Mouse (Mus musculus) bone marrow macrophage, adult 2 months (primary cell): Measurements from ENCODE around the gene Pcbp3.

Experiments used
- CTCF ChIP-seq: IDR thresholded peaks from 2 replicates; pipeline ENCODE4 v1.5.1; 2012; ENCODE audit warnings: low read depth, mild to moderate bottlenecking, low read length, moderate library complexity
- POLR2A ChIP-seq: IDR thresholded peaks from 2 replicates; pipeline ENCODE4 v1.6.1; 2012; ENCODE audit warnings: mild to moderate bottlenecking, low read depth, low read length, borderline replicate concordance

DNA sequence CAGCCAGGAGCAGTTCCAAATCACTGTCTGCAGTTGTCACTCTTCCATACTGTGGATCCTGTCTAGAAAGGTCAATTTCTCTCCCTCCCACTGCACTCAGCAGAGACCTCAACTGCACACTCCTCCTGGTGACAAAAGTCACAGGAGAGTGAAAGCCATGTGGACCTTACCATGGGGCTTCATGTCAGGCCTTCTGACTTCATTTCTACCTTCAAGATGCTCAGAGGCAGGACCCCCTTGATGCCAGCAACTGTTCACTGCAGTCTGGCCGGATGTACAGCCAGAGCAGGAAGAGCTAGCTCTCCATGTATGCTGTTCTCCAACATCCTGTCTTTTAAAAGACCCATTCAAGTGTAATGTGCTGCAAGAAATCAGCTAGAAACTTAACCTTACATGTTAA, 29.9 kb downstream of the Pcbp3 start:
- no peak for TF ChIP-seq CTCF
- TF ChIP-seq POLR2A = no peak
